Mouse (Mus musculus): ENCODE data around the gene Tubb4b.
A peak's percentile ranks its signal among the peaks of the same experiment; 100 is the strongest.

Gene Tubb4b

GRCm38 (mm10) chr2:25223681-25224491 lies 616 bp downstream of the Tubb4b start:
- DNase-seq, result peak; percentile 75 to 78

GRCm38 (mm10) chr2:25221331-25221772 lies 3.1 kb downstream of the Tubb4b start:
- no peak for DNase-seq

GRCm38 (mm10) chr2:25218445-25218844 lies 6.1 kb downstream of the Tubb4b start, which contains the start of gene Fam166a:
TSS of gene Fam166a (plus strand) at chr2:25218745.
- DNase-seq, result no peak

GRCm38 (mm10) chr2:25217666-25218065 lies 6.8 kb downstream of the Tubb4b start:
- DNase-seq, result no peak

- DNase-seq, result no peak
Observed at GRCm38 (mm10) chr2:25214444-25214843, 10.1 kb downstream of the Tubb4b start, which contains the start of gene Stpg3. TSS of gene Stpg3 (minus strand) at chr2:25214637.

- DNase-seq, result no peak
Observed at GRCm38 (mm10) chr2:25213266-25213865, 11.1 kb downstream of the Tubb4b start.

- peak; percentile 86 to 91 for DNase-seq
Observed at GRCm38 (mm10) chr2:25211121-25211670, 13.3 kb downstream of the Tubb4b start, which contains the start of gene Nelfb. TSS of gene Nelfb (minus strand) at chr2:25211489.

- no peak for DNase-seq
Observed at GRCm38 (mm10) chr2:25210686-25211085, 13.8 kb downstream of the Tubb4b start.

GRCm38 (mm10) chr2:25207593-25207992 lies 16.9 kb downstream of the Tubb4b start:
- DNase-seq, result no peak

GRCm38 (mm10) chr2:25203631-25204214 lies 20.8 kb downstream of the Tubb4b start:
- no peak for DNase-seq

- DNase-seq, result no peak
Observed at GRCm38 (mm10) chr2:25200631-25201030, 23.9 kb downstream of the Tubb4b start.

- no peak for DNase-seq
Observed at GRCm38 (mm10) chr2:25197946-25198345, 26.6 kb downstream of the Tubb4b start.

- peak in 1 of 2 experiments; percentile 21 for DNase-seq
Observed at GRCm38 (mm10) chr2:25197191-25197590, 27.3 kb downstream of the Tubb4b start.

- peak; percentile 78 to 89 for DNase-seq
Observed at GRCm38 (mm10) chr2:25196172-25196954, 28.1 kb downstream of the Tubb4b start, which contains the start of gene Tor4a. TSS of gene Tor4a (minus strand) at chr2:25196886.

- peak; percentile 86 to 89 for DNase-seq
Observed at GRCm38 (mm10) chr2:25195211-25196156, 29.0 kb downstream of the Tubb4b start.

- DNase-seq, result peak; percentile 43 to 50
Observed at GRCm38 (mm10) chr2:25194486-25195171, 29.9 kb downstream of the Tubb4b start.

- DNase-seq, result peak in 1 of 2 experiments; percentile 13
Observed at GRCm38 (mm10) chr2:25194006-25194405, 30.5 kb downstream of the Tubb4b start.

- DNase-seq, result peak; percentile 67 to 78
Observed at GRCm38 (mm10) chr2:25193330-25193770, 31.2 kb downstream of the Tubb4b start.

- no peak for DNase-seq
Observed at GRCm38 (mm10) chr2:25187841-25188240, 36.7 kb downstream of the Tubb4b start.

GRCm38 (mm10) chr2:25186575-25186930 lies 37.9 kb downstream of the Tubb4b start:
- DNase-seq, result no peak

All from spleen, adult 18-20 months (tissue).